Mouse (Mus musculus): Measurements from ENCODE around the gene Retsat.

DNA sequence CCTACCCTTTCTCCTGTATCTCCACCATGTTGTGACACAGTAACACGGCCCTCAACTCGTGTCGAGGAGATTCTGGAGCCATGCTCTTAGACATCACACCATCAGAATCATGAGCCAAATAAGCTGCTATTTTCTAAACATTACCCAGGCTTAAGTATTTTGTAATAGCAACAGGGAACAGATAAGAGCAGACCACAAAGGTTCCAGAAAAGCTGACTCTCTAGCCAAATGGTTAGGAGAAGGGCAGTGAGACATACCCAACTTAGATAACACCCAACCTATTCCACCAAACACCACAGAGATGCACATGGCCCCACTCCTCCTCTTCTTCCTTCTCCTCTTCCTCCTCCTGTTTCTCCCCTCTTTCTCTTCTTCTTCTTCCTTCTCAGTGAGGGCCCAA, 22.2 kb upstream of the Retsat start:
- TF ChIP-seq GATA1 (IDR thresholded peaks at IDR 0.05; ENCODE audit: borderline replicate concordance, low read length) (no peak), FLI1 (IDR thresholded peaks at IDR 0.05; ENCODE audit: low read length) (no peak)
